Mouse (Mus musculus) small intestine, adult 2 months (tissue): Measurements from ENCODE around the gene Papss1.

Experiments used
- CTCF ChIP-seq: fragments of 200-500 bp; IDR thresholded peaks from 2 replicates; pipeline ENCODE4 v1.5.1; 2012; ENCODE audit warnings: low read depth, mild to moderate bottlenecking, control low read depth, inconsistent platforms, low read length, moderate library complexity, mixed read lengths; ENCODE audit not compliant: insufficient replicate concordance, insufficient read length; ENCODE audit errors: extremely low read depth
- POLR2A ChIP-seq: fragments of 200-500 bp; IDR thresholded peaks from 2 replicates; pipeline ENCODE4 v1.6.1; 2012; ENCODE audit warnings: low read depth, mild to moderate bottlenecking, control low read depth, inconsistent platforms, low read length, moderate library complexity

DNA sequence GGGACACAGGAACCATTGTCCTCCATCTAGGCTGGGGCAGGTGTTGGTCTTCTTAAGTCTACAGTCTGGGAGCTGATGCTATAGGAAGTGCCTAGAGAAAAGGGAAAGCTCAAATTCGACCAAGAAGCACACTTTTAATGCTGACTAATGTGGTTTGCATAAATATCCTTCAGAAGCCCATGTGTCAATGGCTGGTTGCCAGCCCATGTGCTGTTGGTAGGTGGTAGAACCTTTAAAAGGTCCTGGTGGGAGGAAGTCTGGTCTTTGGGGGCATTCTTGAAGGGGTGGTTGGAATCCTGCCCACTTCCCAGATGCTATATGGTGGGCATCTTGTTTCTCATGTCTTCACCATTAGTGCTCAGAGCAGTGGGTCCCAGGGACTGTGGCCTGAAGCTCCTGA lies 5.9 kb downstream of the Papss1 start:
- no peak for TF ChIP-seq POLR2A
- no peak for TF ChIP-seq CTCF
